33 mouse cellular contexts compared by ENCODE assay signal in the genomic region with DNA sequence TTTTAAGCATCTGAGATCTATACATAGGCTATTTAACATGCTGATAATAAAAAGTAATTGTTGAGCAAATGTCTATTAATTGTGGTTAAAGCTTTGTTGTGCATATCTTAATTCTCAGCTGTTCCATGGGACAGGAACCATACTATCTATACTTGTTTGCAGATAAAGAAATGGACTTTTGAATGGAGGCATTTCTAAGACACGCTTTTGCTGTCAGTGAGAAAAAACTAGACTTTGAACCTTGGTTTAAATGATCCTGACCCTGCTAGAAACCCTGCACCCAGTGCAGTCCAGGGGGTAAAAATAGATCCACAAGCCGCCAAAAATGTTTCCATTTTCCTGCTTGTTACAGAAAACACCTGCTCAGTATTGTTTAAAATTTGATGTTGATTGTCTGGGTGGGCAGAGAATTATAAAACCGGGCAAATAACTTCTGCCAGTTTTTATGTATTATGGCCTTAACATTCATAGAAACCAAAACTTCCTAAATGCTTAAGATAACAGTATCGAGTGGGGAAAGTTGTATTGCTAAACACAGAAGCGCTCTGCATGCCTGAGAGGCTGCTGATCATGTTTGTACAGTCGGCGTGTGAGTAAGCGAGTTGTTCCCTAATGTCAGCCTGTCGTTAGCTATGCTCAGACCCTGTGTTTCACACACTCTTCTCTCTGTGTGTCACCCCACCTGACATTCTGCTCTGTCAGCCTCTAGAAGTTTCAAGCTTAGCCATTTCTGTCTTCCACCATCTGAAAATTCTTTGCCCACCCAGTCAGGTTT. TPM values are rescaled to one million over a fixed set of nuclear protein-coding genes. Genes with fewer than 3 reads are reported as not detected.
A peak's percentile ranks its signal among the peaks of the same experiment; 100 is the strongest.
DNase-seq lines count a peak whose midpoint lies in the region; ATAC-seq and TF ChIP-seq lines count a peak whose summit lies in the region.
"Had no signal": no experiment of that assay in that cellular context is flagged by ENCODE, and none has a peak within 500 bp of the region (broad histone marks: within the 10 kb centered on the region; RNA-seq: fewer than 3 reads in every experiment).

No protein-coding gene starts in this region.

- TF ChIP-seq CTCF in kidney, adult 2 months (conservative IDR thresholded peaks at IDR 0.05; ENCODE audit: insufficient read depth, insufficient read length, low read depth, low read length): no peak
- TF ChIP-seq CTCF in liver, adult 2 months (IDR thresholded peaks at IDR 0.05; ENCODE audit: low read depth, low read length): no peak
- no peak for TF ChIP-seq CTCF in liver, postnatal 0 days (IDR thresholded peaks at IDR 0.05; ENCODE audit: low read depth)

- H3K9ac ChIP-seq in liver, adult 2 months (ENCODE audit: low read depth, low read length): no peak overlapping the region
- H3K9ac ChIP-seq in liver, postnatal 0 days (replicated peaks): no peak overlapping the region
- no peak overlapping the region for H3K9ac ChIP-seq in intestine, embryonic 15.5 days
- H3K9ac ChIP-seq: heart, embryonic 15.5 days; hindbrain, embryonic 12.5 days; limb, embryonic 13.5 days; liver, embryonic 13.5 days; lung, embryonic 14.5 days had no signal

- no peak for TF ChIP-seq POLR2A in kidney, adult 2 months (IDR thresholded peaks at IDR 0.05; ENCODE audit: low read depth, low read length)
- TF ChIP-seq POLR2A in liver, adult 2 months (IDR thresholded peaks at IDR 0.05; ENCODE audit: extremely low read depth, insufficient read depth, low read length): no peak

- no peaks in the 10 kb centered on the region for H3K9me3 ChIP-seq in liver, postnatal 0 days (ENCODE audit: low read length)
- no peaks in the 10 kb centered on the region for H3K9me3 ChIP-seq in intestine, embryonic 15.5 days
- H3K9me3 ChIP-seq: heart, embryonic 10.5 days; heart, embryonic 15.5 days; hindbrain, embryonic 12.5 days; limb, embryonic 13.5 days; liver, embryonic 13.5 days had no signal

- H3K79me2 ChIP-seq in liver, adult 2 months (ENCODE audit: control insufficient read depth, insufficient read depth, low read length): no peaks in the 10 kb centered on the region

- DNase-seq in kidney, adult 2 months: peak; percentile 65
- DNase-seq in kidney, postnatal 10 days: no peak
- DNase-seq in liver, adult 2 months (ENCODE audit: extremely low read depth, low read depth, low spot score): peak; percentile 58
- DNase-seq in liver, postnatal 0 days: no peak
- DNase-seq in spleen, adult 12 weeks (ENCODE audit: low spot score): no peak
- DNase-seq: adrenal gland, adult 8-10 months; cerebellum, adult 2 months; cerebellum, postnatal 14 days; gastrocnemius, postnatal 10 days; heart, postnatal 36 days; liver, embryonic 13.5 days; lung, embryonic 14.5 days; lung, postnatal 14 days; right cerebral cortex, adult 18-20 months; thymus, adult 2 months; thymus, postnatal 4 days had no signal

- H3K4me3 ChIP-seq in kidney, adult 2 months (ENCODE audit: insufficient read depth, low read depth, low read length): no peak overlapping the region
- H3K4me3 ChIP-seq in liver, adult 2 months (ENCODE audit: insufficient read depth, low read depth, low read length): no peak overlapping the region
- no peak overlapping the region for H3K4me3 ChIP-seq in liver, postnatal 0 days (ENCODE audit: low read depth, low read length)
- no peak overlapping the region for H3K4me3 ChIP-seq in intestine, embryonic 15.5 days (replicated peaks)
- H3K4me3 ChIP-seq: erythroblast, embryonic 14.5 days; heart, embryonic 10.5 days; heart, embryonic 15.5 days; hindbrain, embryonic 12.5 days; layer of hippocampus, adult 2 months; limb, embryonic 13.5 days; liver, embryonic 13.5 days had no signal

- H3K36me3 ChIP-seq in kidney, adult 2 months (ENCODE audit: control insufficient read depth, insufficient read depth, low read length): no peaks in the 10 kb centered on the region
- no peaks in the 10 kb centered on the region for H3K36me3 ChIP-seq in liver, adult 2 months (ENCODE audit: control insufficient read depth, insufficient read depth, low read length)
- H3K36me3 ChIP-seq in liver, postnatal 0 days (replicated peaks; ENCODE audit: insufficient read depth, low read length): no peaks in the 10 kb centered on the region
- H3K36me3 ChIP-seq in intestine, embryonic 15.5 days: no peaks in the 10 kb centered on the region
- H3K36me3 ChIP-seq: heart, embryonic 15.5 days; liver, embryonic 13.5 days had no signal

- WGBS in kidney, adult 2 months: 52% methylated on average over 9 of the region's 9 CpGs
- WGBS in liver, adult 2 months: 18% methylated on average over 9 of the region's 9 CpGs
- 51% methylated on average over 9 of the region's 9 CpGs for WGBS in liver, postnatal 0 days (ENCODE audit: insufficient replicate concordance)
- 53% methylated on average over 9 of the region's 9 CpGs for WGBS in intestine, embryonic 15.5 days

- no peak; the same call in 1 of the 2 replicates for ATAC-seq in liver, postnatal 0 days
- ATAC-seq in intestine, embryonic 15.5 days: peak; percentile 60
- no peak for ATAC-seq in activated CD4-positive, CD25-positive, alpha-beta regulatory T cell, adult 4 months
- ATAC-seq: CD4-positive, CD25-positive, alpha-beta regulatory T cell, adult 4 months; forebrain, embryonic 16.5 days; hindbrain, postnatal 0 days; midbrain, embryonic 16.5 days had no signal

- no peak for TF ChIP-seq EP300 in liver, postnatal 0 days (IDR thresholded peaks at IDR 0.05; ENCODE audit: low read depth)

- H3K4me1 ChIP-seq in kidney, adult 2 months (ENCODE audit: control insufficient read depth, insufficient read depth, low read length): peaks cover 8% of the 10 kb centered on the region; the same call in 1 of the 2 replicates
- H3K4me1 ChIP-seq in liver, adult 2 months (ENCODE audit: control insufficient read depth, insufficient read depth, low read length): 0 out of 2 replicates have a peak, but pooled peaks cover 2% of the 10 kb centered on the region
- H3K4me1 ChIP-seq in liver, postnatal 0 days (ENCODE audit: insufficient read depth): no peaks in the 10 kb centered on the region
- H3K4me1 ChIP-seq in intestine, embryonic 15.5 days (replicated peaks): no peaks in the 10 kb centered on the region
- H3K4me1 ChIP-seq: heart, embryonic 10.5 days; hindbrain, embryonic 12.5 days; limb, embryonic 13.5 days; liver, embryonic 13.5 days had no signal

- peak overlapping the region; percentile 20 for H3K27ac ChIP-seq in kidney, adult 2 months (ENCODE audit: insufficient read depth, low read depth, low read length)
- H3K27ac ChIP-seq in liver, adult 2 months (replicated peaks; ENCODE audit: insufficient read depth, low read depth, low read length): no peak overlapping the region
- no peak overlapping the region for H3K27ac ChIP-seq in liver, postnatal 0 days (ENCODE audit: low read depth)
- H3K27ac ChIP-seq in intestine, embryonic 15.5 days: no peak overlapping the region
- H3K27ac ChIP-seq: heart, embryonic 10.5 days; heart, embryonic 15.5 days; hindbrain, embryonic 12.5 days; hindbrain, postnatal 0 days; kidney, postnatal 0 days; layer of hippocampus, adult 2 months; limb, embryonic 13.5 days; liver, embryonic 13.5 days had no signal

- no peak overlapping the region; the same call in 1 of the 2 replicates for H3K4me2 ChIP-seq in liver, postnatal 0 days (ENCODE audit: low read depth, low read length)
- no peak overlapping the region for H3K4me2 ChIP-seq in intestine, embryonic 15.5 days (replicated peaks)
- H3K4me2 ChIP-seq: heart, embryonic 15.5 days; hindbrain, embryonic 12.5 days; limb, embryonic 13.5 days; liver, embryonic 13.5 days; lung, embryonic 14.5 days had no signal

- no peaks in the 10 kb centered on the region for H3K27me3 ChIP-seq in kidney, adult 2 months (replicated peaks; ENCODE audit: control insufficient read depth, insufficient read depth, low read length)
- H3K27me3 ChIP-seq in liver, adult 2 months (ENCODE audit: control insufficient read depth, insufficient read depth, low read length): no peaks in the 10 kb centered on the region
- no peaks in the 10 kb centered on the region for H3K27me3 ChIP-seq in liver, postnatal 0 days (ENCODE audit: insufficient read depth, low read length)
- H3K27me3 ChIP-seq in intestine, embryonic 15.5 days (replicated peaks): no peaks in the 10 kb centered on the region
- H3K27me3 ChIP-seq: heart, embryonic 15.5 days; hindbrain, embryonic 12.5 days; limb, embryonic 13.5 days had no signal

RNA-seq across cellular contexts. Expression of a gene that starts 23.6 kb away (rescaled TPM):
- polyA plus RNA-seq in kidney, adult 2 months (2012; rRNA removed): 15.8 and 19.1 TPM in 2 replicates
- total RNA-seq in liver, adult 2 months (2014; rRNA removed): 21.3 and 21.7 TPM in 2 replicates
- polyA plus RNA-seq in liver, adult 2 months (2012; rRNA removed): 11.1 and 13.1 TPM in 2 replicates
- 22.4 and 23.2 TPM in 2 replicates for polyA plus RNA-seq in liver, postnatal 0 days (2015; fragmentation: Nextera tagmentation; extraction: Ambion mirVana)
- 41.9 and 46.4 TPM in 2 replicates for polyA plus RNA-seq in intestine, embryonic 15.5 days (2015; fragmentation: Nextera tagmentation; extraction: Ambion mirVana)
- 10 to 100 TPM; 41.9 to 42.7 TPM for polyA plus RNA-seq in activated CD4-positive, CD25-positive, alpha-beta regulatory T cell, adult 4 months (2017; shearing (Covaris generic))

RNA-seq across cellular contexts. Expression of a gene that starts 24.8 kb away (rescaled TPM):
- polyA plus RNA-seq in kidney, adult 2 months (2012; rRNA removed): 14.3 and 18.9 TPM in 2 replicates
- total RNA-seq in liver, adult 2 months (2014; rRNA removed): 1.5 and 1.6 TPM in 2 replicates
- 0.26 and 0.59 TPM in 2 replicates for polyA plus RNA-seq in liver, adult 2 months (2012; rRNA removed)
- 1.7 and 1.8 TPM in 2 replicates for polyA plus RNA-seq in liver, postnatal 0 days (2015; fragmentation: Nextera tagmentation; extraction: Ambion mirVana)
- 23.4 and 24.3 TPM in 2 replicates for polyA plus RNA-seq in intestine, embryonic 15.5 days (2015; fragmentation: Nextera tagmentation; extraction: Ambion mirVana)
- polyA plus RNA-seq in activated CD4-positive, CD25-positive, alpha-beta regulatory T cell, adult 4 months (2017; shearing (Covaris generic)): 1 to 10 TPM; 4.2 to 4.3 TPM
- total RNA-seq: granulocyte monocyte progenitor cell, adult 5-6 weeks had no signal

RNA-seq across cellular contexts. Expression of a gene that starts 55.2 kb away (rescaled TPM):
- polyA plus RNA-seq in kidney, adult 2 months (2012; rRNA removed): 0.56 and 0.66 TPM in 2 replicates
- 0.20 and 0.46 TPM in 2 replicates for total RNA-seq in liver, adult 2 months (2014; rRNA removed)
- 0.15 and 0.27 TPM in 2 replicates for polyA plus RNA-seq in liver, adult 2 months (2012; rRNA removed)
- polyA plus RNA-seq in liver, postnatal 0 days (2015; fragmentation: Nextera tagmentation; extraction: Ambion mirVana): 0.06 TPM in 1 of 2 replicates, not detected in the other
- 0.08 and 0.25 TPM in 2 replicates for polyA plus RNA-seq in intestine, embryonic 15.5 days (2015; fragmentation: Nextera tagmentation; extraction: Ambion mirVana)
- 10 to 100 TPM; 10.1 to 10.4 TPM for polyA plus RNA-seq in activated CD4-positive, CD25-positive, alpha-beta regulatory T cell, adult 4 months (2017; shearing (Covaris generic))
- total RNA-seq: adrenal gland, postnatal 4 days; granulocyte monocyte progenitor cell, adult 5-6 weeks had no signal
- polyA plus RNA-seq: erythroblast, embryonic 14.5 days; kidney, postnatal 0 days; liver, embryonic 13.5 days; neural tube, embryonic 11.5 days had no signal

RNA-seq across cellular contexts. Expression of a gene that starts 57.0 kb away (rescaled TPM):
- polyA plus RNA-seq in kidney, adult 2 months (2012; rRNA removed): 0.71 and 1.1 TPM in 2 replicates
- 0.20 and 0.28 TPM in 2 replicates for total RNA-seq in liver, adult 2 months (2014; rRNA removed)
- 0.07 TPM in 1 of 2 replicates, not detected in the other for polyA plus RNA-seq in liver, adult 2 months (2012; rRNA removed)
- 0.36 and 0.54 TPM in 2 replicates for polyA plus RNA-seq in liver, postnatal 0 days (2015; fragmentation: Nextera tagmentation; extraction: Ambion mirVana)
- 4.0 and 4.1 TPM in 2 replicates for polyA plus RNA-seq in intestine, embryonic 15.5 days (2015; fragmentation: Nextera tagmentation; extraction: Ambion mirVana)
- polyA plus RNA-seq in activated CD4-positive, CD25-positive, alpha-beta regulatory T cell, adult 4 months (2017; shearing (Covaris generic)): 1 to 10 TPM in 1 of 2 experiments, under 1 TPM in 1; 0.99 to 1.4 TPM
- total RNA-seq: neutrophil, adult 5-6 weeks had no signal

Comparison
In these comparisons a context has a peak if more than half of its experiments do, and no peak if none do; other contexts are left out.
1. DNase-seq: peak in kidney, adult 2 months (single experiment) and liver, adult 2 months (single experiment); none in kidney, postnatal 10 days (single experiment), liver, postnatal 0 days (single experiment) and spleen, adult 12 weeks (single experiment).